Mouse (Mus musculus): Measurements from ENCODE around the gene Lmo2.

Gene Lmo2

GRCm38 (mm10) chr2:103941085-103941484 lies 16.7 kb upstream of the Lmo2 start:
- no peak for DNase-seq (ENCODE audit: low spot score)

DNA sequence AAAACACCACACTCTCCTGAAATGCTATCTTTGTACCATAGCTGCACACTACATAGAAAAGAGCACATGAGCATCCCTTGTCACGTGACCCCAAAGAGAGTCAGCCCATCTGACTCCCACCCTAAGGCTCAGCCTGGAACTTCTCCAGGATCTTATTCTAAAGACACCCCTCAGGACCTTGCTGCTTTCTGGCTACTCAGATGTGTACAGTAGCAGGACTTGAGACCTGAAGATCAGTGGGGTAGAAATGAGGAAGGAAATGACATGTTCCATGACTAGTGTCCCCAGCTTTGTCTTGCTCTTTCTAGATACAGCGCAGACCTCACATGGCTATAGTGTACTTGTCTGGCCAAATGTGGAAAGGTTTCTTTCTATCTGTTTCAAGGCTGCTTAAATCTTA lies 12.9 kb upstream of the Lmo2 start:
- DNase-seq (ENCODE audit: low spot score) = no peak

DNA sequence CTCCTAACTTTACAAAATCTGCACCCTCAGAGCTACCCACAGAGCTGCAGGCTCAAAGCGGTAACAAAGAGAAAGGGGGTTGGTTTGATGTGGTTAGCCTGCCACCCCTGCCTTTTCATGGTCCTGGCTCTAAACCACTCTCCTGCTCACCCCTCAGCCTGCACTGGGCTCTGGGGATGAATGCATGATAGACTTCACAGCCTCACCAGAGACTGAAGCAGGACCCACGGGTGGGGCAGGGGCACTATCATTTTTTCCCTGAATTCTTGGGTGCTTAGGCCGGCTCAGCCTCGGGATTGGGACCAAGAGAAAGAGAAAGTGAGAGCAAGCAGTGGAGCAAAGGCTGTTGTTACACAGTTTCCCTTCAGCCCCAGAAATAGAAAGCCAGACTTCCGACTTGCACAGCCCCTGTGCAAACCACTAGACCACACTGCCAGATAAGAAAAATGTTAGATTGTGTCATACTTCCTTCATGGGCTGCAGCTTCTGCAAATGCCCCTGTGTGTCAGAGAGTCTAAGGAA lies 12.2 kb upstream of the Lmo2 start:
- peak; percentile 20 for DNase-seq (ENCODE audit: low spot score)

- DNase-seq (ENCODE audit: low spot score) = no peak
These were observed 10.9 kb upstream of the Lmo2 start for GRCm38 (mm10) chr2:103946892-103947291.

DNA sequence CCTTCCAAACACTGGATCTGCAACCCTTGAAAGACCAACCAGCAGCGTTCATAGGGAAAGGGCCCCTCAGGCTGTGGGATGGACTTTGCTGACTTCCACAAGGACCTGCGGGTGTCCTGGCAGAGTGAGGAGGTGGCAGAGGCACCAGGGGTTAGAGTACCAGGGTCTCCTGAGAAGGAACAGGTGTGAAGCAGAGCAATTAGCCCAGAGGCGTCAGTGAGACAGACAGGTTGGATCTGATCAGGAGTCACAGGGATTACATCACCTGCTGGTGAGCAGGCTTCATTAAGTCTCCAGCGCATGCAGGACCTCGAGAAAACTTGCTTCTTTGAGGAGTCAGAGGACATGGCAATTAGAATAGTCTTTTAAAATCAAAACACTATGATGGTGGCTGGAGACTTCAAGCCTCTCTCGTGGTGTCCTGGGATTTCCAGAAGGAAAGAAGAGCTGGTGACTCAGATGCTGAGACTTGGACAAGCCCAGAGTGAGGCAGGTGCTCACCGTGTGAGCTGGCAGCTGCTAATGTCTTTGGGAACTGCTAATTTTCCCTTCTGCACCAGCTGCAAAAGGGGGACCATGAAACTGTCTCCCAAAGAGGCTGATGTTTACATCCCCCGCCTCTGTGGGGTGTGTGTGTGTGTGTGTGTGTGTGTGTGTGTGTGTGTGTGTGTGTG lies 9.7 kb upstream of the Lmo2 start:
- DNase-seq (ENCODE audit: low spot score) = no peak

GRCm38 (mm10) chr2:103953050-103953835 lies 4.5 kb upstream of the Lmo2 start:
- DNase-seq (ENCODE audit: low spot score) = peak; percentile 18

GRCm38 (mm10) chr2:103955714-103956113 lies 2.1 kb upstream of the Lmo2 start:
- DNase-seq (ENCODE audit: low spot score) = no peak

GRCm38 (mm10) chr2:103956867-103957266 lies 919 bp upstream of the Lmo2 start:
- no peak for DNase-seq (ENCODE audit: low spot score)

GRCm38 (mm10) chr2:103958634-103959033 lies 848 bp downstream of the Lmo2 start:
- no peak for DNase-seq (ENCODE audit: low spot score)

- no peak for DNase-seq (ENCODE audit: low spot score)
These were observed 1.3 kb downstream of the Lmo2 start for GRCm38 (mm10) chr2:103959066-103959465.

DNA sequence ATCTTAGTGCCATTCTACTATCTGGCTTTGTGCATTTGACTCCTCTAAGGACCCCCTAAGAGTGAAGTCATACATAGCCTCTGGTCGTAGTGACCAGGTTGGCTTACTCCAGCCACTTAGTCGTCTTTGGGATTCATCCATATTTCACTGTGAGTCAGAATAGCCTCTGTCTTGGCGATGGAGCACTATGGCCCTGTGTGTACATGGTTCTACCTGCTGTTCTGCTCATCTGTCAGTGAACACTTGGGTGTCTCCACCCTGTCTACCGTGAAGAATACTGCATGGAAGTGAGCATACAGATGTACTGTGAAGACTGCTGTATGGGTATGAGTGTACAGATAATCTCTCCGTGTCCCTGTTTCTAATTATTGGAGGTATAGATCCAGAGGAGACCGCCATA lies 1.8 kb downstream of the Lmo2 start:
- no peak for DNase-seq (ENCODE audit: low spot score)

DNA sequence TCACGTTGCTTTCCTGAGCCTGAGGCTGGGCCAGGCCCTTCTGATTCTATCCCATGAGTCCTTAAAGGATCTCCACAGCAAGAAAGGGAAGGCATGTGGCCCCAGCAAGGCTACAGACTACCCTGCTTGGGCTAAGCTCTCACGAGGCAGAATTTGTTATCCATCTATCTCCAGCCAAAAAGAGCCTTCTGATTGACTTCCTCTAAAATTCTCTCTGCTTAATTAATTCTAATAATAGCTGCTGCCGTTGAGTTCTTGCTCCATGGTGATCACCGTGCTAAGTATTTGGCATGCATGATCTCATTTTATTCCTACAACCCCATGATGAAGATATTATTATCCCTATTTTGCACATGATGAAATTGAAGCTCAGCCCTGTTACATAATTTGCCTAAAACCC lies 4.6 kb downstream of the Lmo2 start:
- DNase-seq (ENCODE audit: low spot score) = no peak

- no peak for DNase-seq (ENCODE audit: low spot score)
These were observed 7.6 kb downstream of the Lmo2 start for GRCm38 (mm10) chr2:103965391-103965790.

- DNase-seq (ENCODE audit: low spot score) = no peak
These were observed 10.4 kb downstream of the Lmo2 start for GRCm38 (mm10) chr2:103968186-103968585.

DNA sequence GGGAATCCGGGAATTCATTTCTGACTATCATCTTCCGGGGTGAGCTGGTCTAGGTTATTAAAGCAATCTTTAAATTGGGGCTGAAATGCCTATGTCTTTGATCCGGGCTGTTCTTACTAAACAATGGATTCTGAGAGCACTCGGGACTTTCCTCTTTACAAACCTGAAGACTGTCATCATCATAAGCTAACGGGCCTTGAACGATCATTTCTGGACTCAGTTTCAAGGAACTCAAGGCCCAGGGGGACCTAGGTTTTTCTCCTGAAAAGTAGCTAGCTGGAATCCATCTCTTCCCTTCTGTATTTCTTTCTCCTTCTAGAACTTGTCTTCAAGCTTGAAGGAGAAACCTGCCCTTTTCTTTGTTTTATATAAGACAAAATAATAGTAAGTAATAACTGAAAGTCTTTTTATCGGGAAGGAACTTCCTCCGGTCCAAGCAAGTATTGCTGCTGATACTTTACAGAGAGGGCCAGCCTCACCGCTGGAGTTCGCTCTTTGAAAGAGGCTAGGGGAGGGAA lies 11.2 kb downstream of the Lmo2 start:
- no peak for DNase-seq (ENCODE audit: low spot score)

- peak; percentile 62 for DNase-seq (ENCODE audit: low spot score)
These were observed 11.8 kb downstream of the Lmo2 start for GRCm38 (mm10) chr2:103969437-103970040.

DNA sequence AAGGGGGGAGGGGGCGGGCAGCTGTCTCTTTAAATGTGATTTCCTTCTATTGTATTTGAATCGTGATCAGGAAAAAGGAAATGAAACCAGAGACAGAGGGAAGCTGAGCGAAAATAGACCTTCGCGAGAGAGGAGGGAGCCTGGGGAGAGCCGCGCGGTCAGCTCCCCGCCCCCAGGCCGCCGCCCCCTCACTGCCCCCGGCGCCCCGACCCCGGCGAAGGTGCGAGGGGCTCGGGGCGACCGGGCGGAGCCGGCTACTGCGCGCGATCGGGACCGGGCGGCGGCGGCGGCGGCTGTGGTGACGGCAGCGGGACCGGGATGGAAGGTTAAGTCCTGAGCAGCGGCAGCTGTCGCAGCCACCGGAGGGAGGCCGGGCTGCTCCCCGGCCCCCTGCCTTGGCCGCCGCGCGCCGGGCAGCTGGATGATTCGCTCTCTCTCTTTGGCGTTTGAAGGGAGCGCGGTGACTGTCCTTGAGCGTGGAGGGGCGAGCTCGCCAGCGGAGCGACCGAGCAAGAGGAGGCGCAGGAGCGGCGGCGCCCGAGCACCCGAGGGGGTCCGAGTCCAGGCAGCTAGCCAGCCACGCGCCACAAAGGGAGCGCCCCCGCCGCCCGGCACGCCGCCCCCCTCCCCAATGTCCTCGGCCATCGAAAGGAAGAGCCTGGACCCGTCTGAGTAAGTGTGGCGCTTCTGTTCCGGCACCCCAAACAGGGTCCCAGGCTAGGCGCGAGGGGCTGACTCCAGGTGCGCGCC lies 12.4 kb downstream of the Lmo2 start:
- DNase-seq (ENCODE audit: low spot score) = peak; percentile 17

GRCm38 (mm10) chr2:103970791-103971649 lies 13.2 kb downstream of the Lmo2 start:
- DNase-seq (ENCODE audit: low spot score) = no peak

- DNase-seq (ENCODE audit: low spot score) = no peak
These were observed 14.1 kb downstream of the Lmo2 start for GRCm38 (mm10) chr2:103971838-103972237.

GRCm38 (mm10) chr2:103975904-103976303 lies 18.1 kb downstream of the Lmo2 start:
- no peak for DNase-seq (ENCODE audit: low spot score)

GRCm38 (mm10) chr2:103977216-103977615 lies 19.4 kb downstream of the Lmo2 start:
- DNase-seq (ENCODE audit: low spot score) = no peak

Measured in layer of hippocampus, adult 11-12 months (tissue).